Mouse (Mus musculus) ES-E14 (cell line): ENCODE data around the gene Mafb.

Experiments
- MAFK ChIP-seq: IDR thresholded peaks from 2 replicates; pipeline ENCODE4 v1.6.1; 2014; ENCODE audit warnings: mild to moderate bottlenecking, low read depth, low read length, inconsistent platforms; ENCODE audit not compliant: insufficient read depth
- ZC3H11A ChIP-seq: IDR thresholded peaks from 2 replicates; pipeline ENCODE4 v1.6.1; 2012; ENCODE audit warnings: low read depth, mild to moderate bottlenecking, inconsistent platforms, low read length, borderline replicate concordance
- ZNF384 ChIP-seq: IDR thresholded peaks from 2 replicates; pipeline ENCODE4 v1.6.1; 2012; ENCODE audit warnings: low read depth, low read length, inconsistent platforms

DNA sequence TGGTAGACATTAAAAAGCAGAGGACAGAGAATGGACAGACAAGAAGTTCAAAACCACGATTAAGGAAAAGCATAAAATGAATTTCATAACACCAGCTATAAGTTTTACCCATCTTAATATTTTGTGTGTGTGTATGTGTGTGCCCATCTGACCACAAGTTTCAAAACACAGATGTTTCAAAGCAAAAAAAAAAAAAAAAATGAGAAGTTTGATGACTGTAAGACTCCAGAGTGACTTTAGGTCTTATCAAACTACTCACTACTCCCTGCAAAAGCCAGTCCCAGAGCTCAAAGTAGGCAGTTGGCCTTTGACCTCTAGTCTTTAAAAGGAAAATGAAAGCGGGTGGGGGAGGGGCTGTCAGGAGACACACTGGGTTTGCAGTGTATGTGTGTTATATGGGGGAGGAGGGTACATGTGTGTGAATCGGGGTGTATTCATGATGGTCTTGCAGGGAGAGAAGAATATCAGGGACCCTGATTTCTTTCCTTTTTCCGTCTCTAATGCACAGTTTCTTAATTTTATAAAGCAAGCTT lies 18.7 kb downstream of the Mafb start:
- TF ChIP-seq ZNF384 (no peak), ZC3H11A (no peak), MAFK (no peak)
